Mouse (Mus musculus): ENCODE measurements around the gene Aebp1. TPM values are rescaled to one million over a fixed set of nuclear protein-coding genes. Genes with fewer than 3 reads are reported as not detected.
A peak's percentile ranks its signal among the peaks of the same experiment; 100 is the strongest.

Aebp1 gene
- polyA plus RNA-seq, 1 experiment from 2014 or later: 7.0 TPM

DNA sequence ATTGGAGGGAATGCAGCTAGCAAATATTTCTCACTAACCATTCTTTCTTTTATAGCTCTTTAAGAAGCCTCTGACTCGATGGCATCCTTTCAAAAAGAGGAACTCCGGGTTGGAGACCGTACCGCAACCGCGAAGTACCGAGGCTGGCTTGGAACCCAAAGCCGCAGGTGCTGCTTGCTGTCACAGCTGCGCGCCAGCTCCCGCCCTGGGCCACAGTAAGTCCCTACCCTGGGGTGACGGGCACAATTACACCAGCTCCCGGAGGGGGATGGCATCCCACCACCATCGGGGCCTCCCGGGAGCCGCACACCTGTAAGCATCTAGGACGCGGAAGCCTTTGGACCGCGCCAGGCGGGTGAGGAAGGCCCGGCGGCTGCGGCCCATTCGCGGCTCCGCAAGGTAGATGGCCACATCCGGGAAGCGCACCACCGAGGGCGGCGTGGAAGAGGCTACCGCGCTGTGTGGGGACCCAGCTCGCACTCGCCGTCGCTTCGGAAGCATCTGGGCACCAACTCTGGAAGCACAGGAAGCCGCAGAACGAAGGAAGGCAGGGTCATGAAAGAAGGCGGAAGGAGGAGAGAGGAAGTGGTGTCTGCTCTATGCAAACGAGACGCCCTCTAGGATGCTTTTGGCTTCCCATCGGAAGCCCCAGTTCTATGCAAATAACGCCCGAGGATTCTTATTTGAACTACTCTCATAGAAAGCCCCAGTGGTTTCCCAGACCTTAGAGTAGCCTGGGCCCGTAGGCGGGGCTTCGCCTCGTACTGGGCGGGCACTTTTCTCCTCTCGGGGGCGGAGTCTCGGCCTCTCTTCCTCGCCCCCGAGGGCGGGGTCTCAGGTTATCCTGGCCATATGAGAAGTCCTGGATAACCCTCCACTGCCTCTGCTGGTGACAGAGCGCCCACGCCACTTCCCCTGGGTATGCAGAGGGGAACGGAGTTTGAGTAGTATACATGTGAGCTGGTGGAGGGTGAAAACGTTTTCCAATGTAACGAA, 24.2 kb upstream of the Aebp1 start, which contains the start of gene Polm:
Gene Polm (minus strand): TSS at position 766 of the 996 bp plus-strand sequence.
- H3K27me3 ChIP-seq: no peaks in the 10 kb centered on the region
- peak within 1 kb of the TSS; percentile 73 for H3K4me3 ChIP-seq (replicated peaks)
- H3K4me1 ChIP-seq (replicated peaks): peaks cover 22% of the 10 kb centered on the region
- peak within 1 kb of the TSS; percentile 74 for H3K27ac ChIP-seq (replicated peaks)
- H3K9me3 ChIP-seq (replicated peaks): no peaks in the 10 kb centered on the region
- peak within 1 kb of the TSS; percentile 97 for H3K4me2 ChIP-seq
- peak within 1 kb of the TSS; percentile 71 for H3K9ac ChIP-seq
- ATAC-seq (ENCODE audit: insufficient read depth): peak; percentile 95
- peaks cover 5% of the 10 kb centered on the region; the same call in 1 of the 2 replicates for H3K36me3 ChIP-seq (replicated peaks)
- WGBS (ENCODE audit: insufficient replicate concordance): 1% methylated on average over 63 of the region's 63 CpGs

DNA sequence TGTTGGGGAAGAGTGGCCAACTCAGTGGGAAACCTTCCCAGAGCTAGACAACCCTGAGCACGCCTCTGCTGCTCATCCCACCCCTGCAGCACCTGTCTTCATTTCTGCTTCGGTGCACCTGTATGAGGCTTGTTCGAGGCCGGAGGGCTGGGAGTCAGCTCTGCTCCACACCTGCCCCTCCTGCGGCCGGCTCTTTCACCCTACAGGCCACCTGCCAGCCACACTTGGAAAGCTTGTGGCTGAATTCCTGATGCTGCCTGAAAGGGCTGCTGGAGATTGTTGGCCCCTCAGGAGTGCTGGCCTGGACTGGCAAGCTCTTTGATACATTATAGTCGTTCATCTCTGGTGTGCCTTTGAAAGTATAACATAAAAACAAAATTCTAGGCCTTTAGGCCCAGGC, 21.4 kb upstream of the Aebp1 start:
- Histone ChIP-seq H3K36me3 (replicated peaks) (no peaks in the 10 kb centered on the region), H3K4me1 (replicated peaks) (peaks cover 22% of the 10 kb centered on the region), H3K9me3 (replicated peaks) (no peaks in the 10 kb centered on the region), H3K4me2 (no peak overlapping the region), H3K27ac (replicated peaks) (no peak overlapping the region), H3K4me3 (replicated peaks) (no peak overlapping the region), H3K9ac (no peak overlapping the region), H3K27me3 (no peaks in the 10 kb centered on the region)
- ATAC-seq (ENCODE audit: insufficient read depth): no peak
- 70% methylated on average over 7 of the region's 7 CpGs for WGBS (ENCODE audit: insufficient replicate concordance)

DNA sequence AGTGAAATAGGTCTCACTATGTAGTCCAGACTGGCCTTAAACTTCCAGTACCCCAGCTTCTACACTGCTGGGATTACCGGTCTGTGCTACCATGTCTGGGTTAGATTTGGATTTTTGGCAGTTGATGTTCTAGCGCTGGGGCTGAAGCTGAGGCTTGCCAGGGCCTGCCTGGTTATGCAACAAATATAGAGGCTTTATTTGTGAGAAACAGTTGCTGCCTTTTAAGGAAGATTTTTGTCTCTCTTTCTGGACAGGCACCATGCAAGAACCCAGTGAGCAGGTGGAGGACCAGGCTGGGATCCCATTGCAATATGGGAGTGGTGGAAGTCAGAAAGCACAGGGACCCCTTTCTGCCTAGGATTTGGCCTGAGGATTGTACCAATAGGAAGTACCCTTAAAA, 20.0 kb upstream of the Aebp1 start:
- no peak overlapping the region for H3K4me2 ChIP-seq
- no peak overlapping the region for H3K4me3 ChIP-seq (replicated peaks)
- no peak for ATAC-seq (ENCODE audit: insufficient read depth)
- H3K36me3 ChIP-seq (replicated peaks): no peaks in the 10 kb centered on the region
- no peaks in the 10 kb centered on the region for H3K9me3 ChIP-seq (replicated peaks)
- no peak overlapping the region for H3K27ac ChIP-seq (replicated peaks)
- no peaks in the 10 kb centered on the region for H3K27me3 ChIP-seq
- WGBS (ENCODE audit: insufficient replicate concordance): 65% methylated on average over 2 of the region's 2 CpGs
- peaks cover 14% of the 10 kb centered on the region for H3K4me1 ChIP-seq (replicated peaks)
- H3K9ac ChIP-seq: no peak overlapping the region

DNA sequence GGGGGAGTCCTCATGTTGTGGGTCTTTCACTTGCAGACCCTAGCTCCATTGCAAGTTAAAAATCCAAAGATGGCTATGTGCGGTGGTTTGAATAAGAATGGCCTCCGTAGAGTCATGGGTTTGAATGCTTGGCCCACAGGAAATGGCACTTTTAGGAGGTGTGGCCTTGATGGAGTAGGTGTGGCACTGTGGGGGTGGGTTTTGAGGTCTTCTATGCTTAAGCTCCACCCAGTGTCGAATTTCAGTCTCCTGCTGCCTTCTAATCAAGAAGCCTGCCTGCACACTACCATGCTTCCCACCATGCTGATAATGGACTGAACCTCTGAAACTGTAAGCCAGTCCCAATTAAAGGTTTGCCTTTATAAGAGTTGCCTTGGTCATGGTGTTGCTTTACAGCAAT, 18.6 kb upstream of the Aebp1 start:
- Histone ChIP-seq H3K9ac (no peak overlapping the region), H3K27me3 (no peaks in the 10 kb centered on the region), H3K27ac (replicated peaks) (no peak overlapping the region), H3K36me3 (replicated peaks) (no peaks in the 10 kb centered on the region), H3K4me1 (replicated peaks) (peaks cover 1% of the 10 kb centered on the region), H3K4me2 (no peak overlapping the region), H3K9me3 (replicated peaks) (no peaks in the 10 kb centered on the region), H3K4me3 (replicated peaks) (no peak overlapping the region)
- no peak for ATAC-seq (ENCODE audit: insufficient read depth)
- WGBS (ENCODE audit: insufficient replicate concordance): 67% methylated on average over 3 of the region's 3 CpGs

DNA sequence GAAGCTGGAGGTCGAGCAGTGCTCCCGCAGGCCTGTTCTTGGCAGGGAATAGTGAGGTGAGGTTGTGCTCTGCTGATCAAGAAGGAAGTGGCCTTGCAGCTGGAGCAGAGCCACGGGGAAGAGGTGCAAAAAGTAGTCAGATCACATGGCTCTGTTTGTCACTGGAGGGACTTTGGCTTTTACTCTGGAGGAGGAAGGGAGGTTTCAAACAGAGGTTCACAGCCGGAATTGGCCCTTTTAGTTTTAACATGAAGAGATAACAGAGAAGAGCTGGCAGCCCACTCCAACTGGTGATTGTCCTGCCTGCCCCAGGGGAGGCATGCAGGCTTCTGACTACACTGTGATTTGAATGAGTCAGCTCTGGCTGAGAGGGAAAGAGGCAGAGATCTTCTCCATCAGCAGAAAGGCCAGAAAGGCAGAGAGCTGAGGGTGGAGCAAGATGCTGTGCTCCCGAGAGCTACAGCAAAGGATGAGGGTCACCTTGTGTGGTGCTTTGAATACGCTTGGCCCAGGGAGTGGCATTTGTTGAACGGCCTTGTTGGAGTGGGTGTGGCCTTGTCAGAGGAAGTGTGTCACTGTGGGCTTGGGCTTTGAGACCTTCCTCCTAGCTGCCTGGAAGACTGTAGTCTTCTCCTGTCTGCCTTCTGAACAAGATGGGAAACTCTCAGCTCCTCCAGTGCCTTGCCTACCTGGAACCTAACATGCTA, 15.0 kb upstream of the Aebp1 start:
- 43% methylated on average over 7 of the region's 7 CpGs for WGBS (ENCODE audit: insufficient replicate concordance)
- Histone ChIP-seq H3K27ac (replicated peaks) (no peak overlapping the region), H3K4me2 (no peak overlapping the region), H3K9ac (no peak overlapping the region), H3K4me3 (replicated peaks) (no peak overlapping the region), H3K27me3 (no peaks in the 10 kb centered on the region), H3K36me3 (replicated peaks) (no peaks in the 10 kb centered on the region), H3K9me3 (replicated peaks) (no peaks in the 10 kb centered on the region), H3K4me1 (replicated peaks) (no peaks in the 10 kb centered on the region)
- no peak for ATAC-seq (ENCODE audit: insufficient read depth)

DNA sequence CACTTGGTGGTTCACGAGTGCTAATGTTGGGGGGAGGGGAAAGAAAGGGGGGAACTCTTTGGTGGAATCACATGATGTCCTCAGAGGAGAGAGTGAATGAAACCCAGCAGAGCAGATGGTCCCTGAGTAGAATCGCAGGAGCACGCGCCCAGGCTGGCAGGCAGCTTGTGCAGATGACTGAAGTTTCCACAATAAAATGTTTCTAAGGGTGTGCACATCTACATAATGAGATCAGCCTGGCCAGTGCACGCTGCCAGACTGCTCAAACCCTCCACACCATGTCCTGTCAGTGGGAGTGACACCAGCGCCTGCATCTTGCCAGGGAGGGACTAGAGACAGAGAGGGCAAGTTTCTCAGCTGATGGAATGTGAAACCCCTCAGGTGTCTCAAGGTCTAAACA, 13.0 kb upstream of the Aebp1 start:
- no peak overlapping the region for H3K9ac ChIP-seq
- H3K27ac ChIP-seq (replicated peaks): no peak overlapping the region
- no peak for ATAC-seq (ENCODE audit: insufficient read depth)
- no peaks in the 10 kb centered on the region for H3K36me3 ChIP-seq (replicated peaks)
- H3K4me1 ChIP-seq (replicated peaks): no peaks in the 10 kb centered on the region
- H3K9me3 ChIP-seq (replicated peaks): no peaks in the 10 kb centered on the region
- WGBS (ENCODE audit: insufficient replicate concordance): 56% methylated on average over 6 of the region's 6 CpGs
- no peaks in the 10 kb centered on the region for H3K27me3 ChIP-seq
- H3K4me2 ChIP-seq: no peak overlapping the region
- H3K4me3 ChIP-seq (replicated peaks): no peak overlapping the region

DNA sequence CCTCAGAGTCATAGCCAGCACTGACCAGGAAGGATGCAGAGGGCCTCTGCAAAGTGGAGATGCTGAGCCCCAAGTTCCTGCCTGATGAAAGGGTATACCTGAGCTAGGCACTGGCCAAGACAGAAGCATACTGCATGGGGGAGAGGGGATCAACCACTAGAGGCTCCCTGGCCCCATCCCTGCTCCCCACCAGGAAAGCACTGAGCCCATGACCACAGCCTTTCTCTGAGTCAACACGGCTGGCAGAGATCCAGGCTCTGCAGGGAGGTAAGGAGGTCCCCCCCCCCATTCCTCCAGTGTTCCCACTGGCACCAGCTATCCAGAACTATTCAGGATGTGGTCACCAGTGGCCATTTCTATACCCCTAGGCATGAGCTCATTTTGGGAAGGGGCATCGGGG, 12.4 kb upstream of the Aebp1 start:
- H3K27ac ChIP-seq (replicated peaks): no peak overlapping the region
- H3K9me3 ChIP-seq (replicated peaks): no peaks in the 10 kb centered on the region
- no peaks in the 10 kb centered on the region for H3K36me3 ChIP-seq (replicated peaks)
- no peaks in the 10 kb centered on the region for H3K4me1 ChIP-seq (replicated peaks)
- whole genome bisulfite sequencing (ENCODE audit: insufficient replicate concordance): 29% methylated on average over 2 of the region's 2 CpGs
- no peak overlapping the region for H3K9ac ChIP-seq
- ATAC-seq (ENCODE audit: insufficient read depth): no peak
- H3K4me2 ChIP-seq: no peak overlapping the region
- H3K27me3 ChIP-seq: no peaks in the 10 kb centered on the region
- no peak overlapping the region for H3K4me3 ChIP-seq (replicated peaks)

DNA sequence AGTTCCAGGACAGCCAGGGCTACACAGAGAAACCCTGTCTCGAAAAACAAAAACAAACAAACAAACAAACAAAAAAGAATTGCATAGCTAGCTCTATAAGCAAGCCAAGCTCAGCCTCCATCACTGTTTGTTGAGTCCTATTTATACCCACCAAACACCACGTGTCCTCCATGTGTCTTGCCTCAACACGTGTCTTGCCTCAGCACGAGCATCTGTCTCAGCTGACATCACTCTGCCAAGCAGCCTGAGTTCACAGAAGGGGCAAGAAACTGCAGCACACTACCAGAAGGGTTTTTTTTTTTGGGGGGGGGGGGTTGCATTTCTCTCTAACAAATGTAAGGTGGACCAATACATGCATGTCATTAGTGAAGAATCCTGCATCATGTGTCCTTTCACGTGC, 11.3 kb upstream of the Aebp1 start:
- Histone ChIP-seq H3K36me3 (replicated peaks) (no peaks in the 10 kb centered on the region), H3K9ac (no peak overlapping the region), H3K9me3 (replicated peaks) (no peaks in the 10 kb centered on the region), H3K27ac (replicated peaks) (no peak overlapping the region), H3K4me1 (replicated peaks) (no peaks in the 10 kb centered on the region), H3K4me2 (no peak overlapping the region), H3K27me3 (no peaks in the 10 kb centered on the region), H3K4me3 (replicated peaks) (no peak overlapping the region)
- no peak for ATAC-seq (ENCODE audit: insufficient read depth)
- 57% methylated on average over 5 of the region's 5 CpGs for WGBS (ENCODE audit: insufficient replicate concordance)

DNA sequence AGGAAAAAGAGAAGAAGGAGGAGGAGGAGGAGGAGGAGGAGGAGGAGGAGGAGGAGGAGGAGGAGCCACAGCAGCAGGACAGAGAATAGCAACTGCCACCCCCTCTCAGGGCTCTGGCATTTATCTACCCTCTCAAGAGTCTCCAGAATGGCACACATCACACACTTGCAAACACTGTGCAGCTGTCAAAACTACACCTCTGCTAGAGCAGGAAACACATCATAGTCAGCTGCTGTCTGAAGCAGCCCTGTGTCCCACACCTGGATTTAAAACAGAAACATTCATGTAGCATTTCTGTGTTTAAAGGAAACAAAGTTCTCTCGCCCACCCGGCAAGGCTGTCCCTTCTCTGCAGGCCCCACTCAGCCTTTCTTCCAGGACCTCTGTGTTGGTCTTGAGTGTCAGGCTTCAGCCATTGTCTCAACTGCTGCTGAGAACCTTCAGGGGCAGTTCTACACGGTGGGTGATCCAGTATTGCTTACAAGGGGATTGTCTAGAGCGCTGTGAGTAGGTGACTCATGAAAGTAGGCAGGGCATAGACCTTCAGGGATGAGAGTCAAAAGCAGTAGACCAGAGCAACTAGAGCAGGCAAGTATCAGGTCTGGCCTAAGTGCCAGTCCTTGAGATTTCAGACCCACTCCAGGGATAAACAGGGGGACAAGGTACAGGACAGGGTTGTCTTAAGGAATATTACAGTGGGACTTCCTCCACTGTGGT, 10.6 kb upstream of the Aebp1 start:
- H3K4me1 ChIP-seq (replicated peaks): no peaks in the 10 kb centered on the region
- no peak overlapping the region for H3K27ac ChIP-seq (replicated peaks)
- H3K9ac ChIP-seq: no peak overlapping the region
- no peak overlapping the region for H3K4me2 ChIP-seq
- H3K27me3 ChIP-seq: no peaks in the 10 kb centered on the region
- WGBS (ENCODE audit: insufficient replicate concordance): 52% methylated on average over 4 of the region's 4 CpGs
- ATAC-seq (ENCODE audit: insufficient read depth): no peak
- no peaks in the 10 kb centered on the region for H3K36me3 ChIP-seq (replicated peaks)
- H3K9me3 ChIP-seq (replicated peaks): no peaks in the 10 kb centered on the region
- no peak overlapping the region for H3K4me3 ChIP-seq (replicated peaks)

DNA sequence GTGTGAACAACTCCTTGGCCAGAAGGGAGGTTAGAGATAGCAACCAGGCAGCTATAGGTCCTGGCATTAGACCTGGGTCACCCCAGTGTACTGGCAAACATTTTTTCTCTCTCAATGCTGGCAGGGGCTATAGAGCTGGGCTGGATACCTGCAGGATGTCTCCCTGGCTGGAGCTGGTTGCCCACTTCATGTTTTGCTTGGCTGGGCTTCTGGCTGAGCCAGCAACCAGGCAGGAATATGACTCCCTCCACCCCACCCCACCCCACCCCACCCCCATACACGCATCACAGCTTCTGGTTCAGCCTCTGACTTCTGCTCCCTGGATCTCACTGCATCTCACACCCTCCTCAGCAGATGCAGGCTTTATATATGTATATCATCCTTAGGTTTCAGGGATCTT, 9.4 kb upstream of the Aebp1 start:
- 43% methylated on average over 1 of the region's 1 CpGs for WGBS (ENCODE audit: insufficient replicate concordance)
- no peak overlapping the region for H3K4me2 ChIP-seq
- ATAC-seq (ENCODE audit: insufficient read depth): no peak
- no peaks in the 10 kb centered on the region for H3K36me3 ChIP-seq (replicated peaks)
- no peak overlapping the region for H3K9ac ChIP-seq
- H3K4me3 ChIP-seq (replicated peaks): no peak overlapping the region
- H3K27me3 ChIP-seq: no peaks in the 10 kb centered on the region
- no peaks in the 10 kb centered on the region for H3K4me1 ChIP-seq (replicated peaks)
- H3K27ac ChIP-seq (replicated peaks): no peak overlapping the region
- no peaks in the 10 kb centered on the region for H3K9me3 ChIP-seq (replicated peaks)

DNA sequence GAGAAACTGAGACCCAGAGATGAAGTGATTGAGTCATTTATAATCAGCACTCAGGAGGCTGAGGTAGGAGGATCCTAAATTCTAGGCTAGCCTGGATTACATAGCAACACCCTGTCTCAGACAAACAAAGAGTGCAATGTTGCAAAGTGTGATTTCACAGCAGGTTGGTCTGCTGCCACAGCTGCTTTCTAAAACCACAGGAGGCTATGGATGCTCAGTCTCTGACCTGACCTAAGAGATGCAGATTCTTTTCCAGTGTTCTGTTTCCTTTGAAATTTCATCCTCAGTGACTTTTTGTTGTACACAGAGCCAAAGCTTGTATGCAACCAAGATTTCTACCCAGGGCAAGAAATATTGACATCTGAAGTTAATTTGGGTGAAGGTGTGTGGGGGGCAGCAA, 6.3 kb upstream of the Aebp1 start:
- H3K4me3 ChIP-seq (replicated peaks): no peak overlapping the region
- no peak overlapping the region for H3K4me2 ChIP-seq
- H3K4me1 ChIP-seq (replicated peaks): no peaks in the 10 kb centered on the region
- H3K27me3 ChIP-seq: peaks cover 10% of the 10 kb centered on the region
- no peak overlapping the region for H3K27ac ChIP-seq (replicated peaks)
- no peak for ATAC-seq (ENCODE audit: insufficient read depth)
- no peaks in the 10 kb centered on the region for H3K36me3 ChIP-seq (replicated peaks)
- no peak overlapping the region for H3K9ac ChIP-seq
- H3K9me3 ChIP-seq (replicated peaks): no peaks in the 10 kb centered on the region

Data from liver, embryonic 15.5 days (tissue).